18 mouse cellular contexts compared by ENCODE assay signal in the genomic region with DNA sequence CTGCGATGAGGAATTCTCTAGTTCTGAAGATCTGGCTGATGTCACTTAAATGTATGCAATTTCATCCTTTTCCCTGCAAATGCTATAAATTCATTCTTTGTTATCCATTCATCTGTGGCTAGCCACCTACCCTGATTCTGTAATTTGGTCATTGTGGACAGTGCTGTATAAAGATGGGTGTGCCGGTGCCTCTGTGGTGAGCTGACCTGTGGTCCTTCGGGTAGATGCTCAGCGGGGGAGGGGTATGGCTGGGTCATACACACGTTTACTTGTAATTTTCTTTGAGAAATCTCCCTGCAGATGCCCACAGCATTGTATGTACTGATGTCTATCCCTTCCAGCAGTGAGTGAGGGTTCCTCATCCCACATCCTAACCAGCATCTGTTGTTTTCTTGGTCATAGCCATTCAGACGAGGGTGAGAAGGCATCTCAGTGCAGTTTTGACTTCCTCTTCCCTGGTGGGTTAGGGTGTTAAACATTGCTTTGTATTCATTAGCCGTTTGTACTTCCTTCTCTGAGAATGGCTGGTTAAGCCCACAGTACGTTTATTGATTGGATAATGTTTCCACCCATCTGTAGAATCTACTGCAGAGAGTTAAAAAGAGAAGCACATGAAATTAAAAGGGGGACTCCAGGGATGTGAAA.
A peak's percentile ranks its signal among the peaks of the same experiment; 100 is the strongest.
DNase-seq lines count a peak whose midpoint lies in the region; ATAC-seq and TF ChIP-seq lines count a peak whose summit lies in the region.
"Had no signal": no experiment of that assay in that cellular context is flagged by ENCODE, and none has a peak within 500 bp of the region (broad histone marks: within the 10 kb centered on the region; RNA-seq: fewer than 3 reads in every experiment).

No protein-coding gene starts in this region.

- ATAC-seq in megakaryocyte, adult 5-6 weeks (ENCODE audit: poor library complexity, severe bottlenecking) = peak; percentile 27; the same call in 1 of the 2 replicates
- no peak for ATAC-seq in inflammation-experienced regulatory T-cells, adult 6 months
- ATAC-seq: hindbrain, embryonic 16.5 days had no signal

- 76% methylated on average over 8 of the region's 8 CpGs for WGBS in heart, adult 2 months

- H3K36me3 ChIP-seq in heart, adult 2 months (ENCODE audit: control insufficient read depth, insufficient read depth, low read length) = peaks cover 25% of the 10 kb centered on the region
- H3K36me3 ChIP-seq: embryonic facial prominence, embryonic 12.5 days; heart, embryonic 12.5 days; hindbrain, embryonic 12.5 days had no signal

- no peak for TF ChIP-seq POLR2A in heart, adult 2 months (IDR thresholded peaks at IDR 0.05; ENCODE audit: insufficient read depth, low read depth, low read length)

- H3K4me3 ChIP-seq in heart, adult 2 months = no peak overlapping the region
- H3K4me3 ChIP-seq: embryonic facial prominence, embryonic 12.5 days; forebrain, embryonic 13.5 days; heart, embryonic 12.5 days; hindbrain, embryonic 12.5 days had no signal

- H3K27ac ChIP-seq in heart, adult 2 months = peak overlapping the region; percentile 84
- H3K27ac ChIP-seq: embryonic facial prominence, embryonic 12.5 days; forebrain, embryonic 13.5 days; hindbrain, embryonic 12.5 days had no signal

- peaks cover 12% of the 10 kb centered on the region for H3K4me1 ChIP-seq in heart, adult 2 months (ENCODE audit: control insufficient read depth, insufficient read depth, low read length)
- H3K4me1 ChIP-seq: forebrain, embryonic 13.5 days; hindbrain, embryonic 12.5 days had no signal

- TF ChIP-seq EP300 in heart, adult 2 months (IDR thresholded peaks at IDR 0.05; ENCODE audit: insufficient read depth, low read depth, low read length) = no peak

- H3K79me2 ChIP-seq in heart, adult 2 months (replicated peaks; ENCODE audit: control insufficient read depth, insufficient read depth, low read length) = no peaks in the 10 kb centered on the region

- H3K27me3 ChIP-seq in heart, adult 2 months (ENCODE audit: control insufficient read depth, insufficient read depth, low read length) = no peaks in the 10 kb centered on the region
- H3K27me3 ChIP-seq: embryonic facial prominence, embryonic 12.5 days; forebrain, embryonic 13.5 days; heart, embryonic 12.5 days; hindbrain, embryonic 12.5 days had no signal

- no peak overlapping the region for H3K9ac ChIP-seq in heart, adult 2 months (ENCODE audit: low read depth, low read length)
- H3K9ac ChIP-seq: embryonic facial prominence, embryonic 12.5 days; forebrain, embryonic 13.5 days; heart, embryonic 12.5 days; hindbrain, embryonic 12.5 days had no signal

- intact Hi-C loops in heart, adult 2 months (cut with DNase I) = loop anchor here (1.0 to 5.0 kb wide), 4 partner anchors 18 to 159 kb away; no protein-coding TSS in a partner anchor

- no peak for DNase-seq in heart, adult 2 months
- DNase-seq in heart, adult 18-20 months = no peak
- peak; percentile 22 for DNase-seq in thymus, postnatal 4 days
- DNase-seq in thymus, adult 18-20 months = no peak
- no peak for DNase-seq in urinary bladder, postnatal 4 days (ENCODE audit: low spot score in 2 of 2)
- DNase-seq: adrenal gland, adult 8-10 months; cerebellum, adult 11 months; cerebellum, adult 8-10 months; cerebellum, postnatal 14 days; gastrocnemius, postnatal 36 days; kidney, adult 11 months had no signal

- TF ChIP-seq CTCF in heart, adult 2 months (IDR thresholded peaks at IDR 0.05) = no peak
